Mouse (Mus musculus) adrenal gland, postnatal 25 days (tissue): ENCODE results near the gene Gp9. TPM values are rescaled to one million over a fixed set of nuclear protein-coding genes. Genes with fewer than 3 reads are reported as not detected.
A peak's percentile ranks its signal among the peaks of the same experiment; 100 is the strongest.

ENCODE experiments used
- DNase-seq: peaks from one replicate; pipeline ENCODE4 v3.0.0; 2021; ENCODE audit warnings: mixed read lengths
- total RNA-seq: library from RNA; stranded (reverse); gene quantifications from 2 replicates; pipeline ENCODE4 v1.2.3, GENCODE M21; 2021

The Gp9 gene
- total RNA-seq, 1 experiment from 2014 or later: not detected

- DNase-seq: no peak
Observed at GRCm38 (mm10) chr6:87787108-87787890, 9.4 kb downstream of the Gp9 start.

- DNase-seq: no peak
Observed at GRCm38 (mm10) chr6:87788266-87788895, 10.5 kb downstream of the Gp9 start.

GRCm38 (mm10) chr6:87788896-87789587 lies 11.2 kb downstream of the Gp9 start:
- peak; percentile 60 for DNase-seq

- no peak for DNase-seq
Observed at GRCm38 (mm10) chr6:87789791-87790190, 11.9 kb downstream of the Gp9 start.

GRCm38 (mm10) chr6:87790779-87791480 lies 13.1 kb downstream of the Gp9 start:
- no peak for DNase-seq

GRCm38 (mm10) chr6:87791826-87792225 lies 14.0 kb downstream of the Gp9 start:
- DNase-seq: no peak

GRCm38 (mm10) chr6:87793821-87794510 lies 16.1 kb downstream of the Gp9 start:
- no peak for DNase-seq

GRCm38 (mm10) chr6:87795385-87796150 lies 17.7 kb downstream of the Gp9 start:
- no peak for DNase-seq

- DNase-seq: no peak
Observed at GRCm38 (mm10) chr6:87796251-87796880, 18.5 kb downstream of the Gp9 start.

- DNase-seq: no peak
Observed at GRCm38 (mm10) chr6:87797321-87797720, 19.4 kb downstream of the Gp9 start.

GRCm38 (mm10) chr6:87799576-87799975 lies 21.7 kb downstream of the Gp9 start:
- no peak for DNase-seq

GRCm38 (mm10) chr6:87802462-87802861 lies 24.6 kb downstream of the Gp9 start:
- no peak for DNase-seq

- DNase-seq: no peak
Observed at GRCm38 (mm10) chr6:87804036-87804435, 26.2 kb downstream of the Gp9 start.

- no peak for DNase-seq
Observed at GRCm38 (mm10) chr6:87804886-87805285, 27.0 kb downstream of the Gp9 start.

GRCm38 (mm10) chr6:87805448-87805847 lies 27.6 kb downstream of the Gp9 start:
- no peak for DNase-seq

- DNase-seq: no peak
Observed at GRCm38 (mm10) chr6:87806028-87806427, 28.2 kb downstream of the Gp9 start.

- no peak for DNase-seq
Observed at GRCm38 (mm10) chr6:87806857-87807256, 29.0 kb downstream of the Gp9 start.

GRCm38 (mm10) chr6:87807735-87808440 lies 30.0 kb downstream of the Gp9 start:
- DNase-seq: no peak

- DNase-seq: no peak
Observed at GRCm38 (mm10) chr6:87808521-87808920, 30.6 kb downstream of the Gp9 start.

- no peak for DNase-seq
Observed at GRCm38 (mm10) chr6:87809144-87809543, 31.3 kb downstream of the Gp9 start.
